Mouse (Mus musculus) lung, postnatal 0 days (tissue): ENCODE data around the gene Myo1f.

Source experiments
- CTCF ChIP-seq: IDR thresholded peaks from 2 replicates; pipeline ENCODE4 v1.5.1; 2016; ENCODE audit warnings: antibody characterized with exemption, mild to moderate bottlenecking
- EP300 ChIP-seq: IDR thresholded peaks from 2 replicates; pipeline ENCODE4 v1.6.1; 2016; ENCODE audit warnings: antibody characterized with exemption, mild to moderate bottlenecking, control low read depth

DNA sequence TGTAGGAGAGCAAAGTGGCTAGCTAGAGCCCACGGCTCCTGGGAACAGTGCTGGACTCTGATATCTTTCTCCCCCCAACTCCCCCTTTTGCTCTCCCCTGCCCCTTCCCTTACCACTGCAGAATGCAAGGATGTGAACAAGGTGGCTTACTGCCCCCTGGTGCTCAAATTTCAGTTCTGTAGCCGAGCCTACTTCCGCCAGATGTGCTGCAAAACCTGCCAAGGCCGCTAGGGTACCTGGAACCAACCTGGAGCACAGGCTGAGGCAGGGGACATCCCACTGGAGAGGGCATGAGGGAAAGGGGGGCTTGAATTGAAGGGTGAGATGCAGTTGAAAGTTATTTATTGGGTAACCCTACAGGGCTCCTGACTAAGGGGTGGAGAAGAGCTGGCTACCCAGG is 2.5 kb upstream of the Myo1f start:
- TF ChIP-seq CTCF: peak; percentile 82
- TF ChIP-seq EP300: no peak
